Mouse (Mus musculus) retina, postnatal 1 day (tissue): Measurements from ENCODE around the gene Emilin2.
"Not testable (repeated sequence)": the region's sequence is repeated elsewhere in the genome, so short reads cannot be mapped to it uniquely, and the experiment has no call there.

ENCODE experiments used
- DNase-seq: peaks from one replicate; pipeline ENCODE4 v3.0.0-alpha.2; 2012

Gene Emilin2

DNA sequence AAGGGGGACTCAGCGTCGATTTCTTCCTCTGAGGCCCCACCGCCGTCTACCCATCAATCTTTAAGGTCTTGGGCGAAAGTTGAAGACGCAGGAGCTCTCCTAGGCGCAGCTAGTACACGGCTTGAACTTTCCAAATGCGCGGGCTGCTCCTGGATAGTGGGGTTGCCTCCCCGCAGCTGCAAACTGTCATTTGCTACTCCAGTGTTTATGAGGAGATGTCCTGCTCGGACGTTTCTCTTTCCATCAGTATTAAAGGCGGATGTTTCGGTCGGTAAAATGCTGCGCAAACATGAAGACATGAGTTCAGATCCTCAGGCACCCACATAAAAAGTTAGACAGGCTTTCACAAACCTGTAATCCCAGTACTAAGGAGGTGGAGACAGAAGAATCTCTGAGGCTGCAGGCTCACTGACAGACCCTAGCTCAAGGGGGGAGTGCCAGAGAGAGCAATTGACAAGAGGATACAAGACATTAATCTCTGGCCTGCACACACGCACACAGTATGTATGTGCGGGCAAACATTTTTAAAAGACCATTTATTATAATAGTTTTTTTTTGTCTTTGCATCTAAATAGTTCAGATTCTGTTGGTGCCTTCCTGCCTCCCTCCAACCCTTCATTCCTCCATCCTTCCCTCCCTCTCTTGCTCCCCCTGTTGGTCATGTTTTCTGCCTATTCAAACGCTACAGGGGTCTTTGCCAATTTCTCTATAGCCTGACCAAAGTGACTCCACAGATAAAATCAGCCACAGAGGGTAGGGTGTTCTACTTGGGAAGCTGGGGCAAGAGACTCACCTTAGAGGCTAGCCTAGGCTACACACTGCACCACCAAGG lies at the start of gene Emilin2:
TSS of gene Emilin2 (minus strand) at position 639 of the 832 bp plus-strand sequence.
- peak; percentile 73 for DNase-seq

DNA sequence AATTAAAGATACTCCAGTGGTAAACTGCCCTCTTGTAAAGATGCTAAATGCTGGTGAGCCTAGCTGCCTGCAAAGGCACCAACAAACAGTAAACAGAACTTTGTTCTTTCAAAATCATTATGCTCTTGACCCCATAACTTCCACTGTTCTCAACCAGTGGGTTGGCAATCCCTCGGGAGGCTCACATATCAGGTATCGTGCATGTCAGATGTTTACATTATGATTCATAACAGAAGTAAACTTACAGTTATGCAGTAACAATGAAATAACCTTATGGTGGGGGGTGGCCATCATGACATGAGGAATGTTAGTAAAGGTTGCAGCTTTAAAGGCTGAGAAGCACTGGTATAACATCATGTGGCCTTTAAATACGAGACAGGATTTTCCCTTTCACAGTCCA lies 43.7 kb upstream of the Emilin2 start:
- no peak for DNase-seq

DNA sequence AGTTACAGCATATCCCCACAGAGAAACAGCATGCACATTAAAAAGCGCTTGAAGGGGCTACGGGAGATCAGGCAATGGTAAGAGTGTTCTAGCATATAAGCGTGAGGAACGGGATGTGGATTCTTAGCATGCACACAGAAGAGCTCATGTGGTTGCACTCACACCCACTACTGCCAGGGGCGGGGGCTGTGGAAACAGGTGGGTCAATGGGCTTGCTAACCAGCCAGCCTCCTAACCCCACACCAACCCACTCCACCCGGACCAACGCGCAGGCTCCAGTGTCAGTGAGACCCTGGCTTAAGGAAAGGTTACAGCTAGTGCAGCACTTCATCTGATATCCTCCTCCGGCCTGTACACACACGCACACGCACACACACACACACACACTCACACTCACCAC lies 42.4 kb upstream of the Emilin2 start:
- no peak for DNase-seq

DNA sequence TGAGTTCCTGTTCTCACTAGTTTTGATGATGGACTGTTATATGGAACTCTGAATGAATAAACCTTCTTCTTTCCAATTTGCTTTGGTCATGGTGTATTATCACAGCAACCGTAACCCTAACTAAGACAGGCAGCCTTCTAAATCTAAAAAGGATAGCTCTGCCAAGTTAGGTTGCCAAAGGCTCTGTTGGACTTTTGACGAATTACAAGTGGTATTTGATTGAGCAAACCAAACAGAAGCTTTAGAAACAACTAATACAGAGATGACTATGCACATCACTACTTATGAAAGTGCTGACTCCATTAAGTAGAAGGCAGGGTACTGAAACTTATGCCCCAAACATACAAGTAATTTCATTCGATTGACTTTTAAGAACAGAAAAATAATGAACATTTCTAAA lies 36.4 kb upstream of the Emilin2 start:
- DNase-seq = no peak

DNA sequence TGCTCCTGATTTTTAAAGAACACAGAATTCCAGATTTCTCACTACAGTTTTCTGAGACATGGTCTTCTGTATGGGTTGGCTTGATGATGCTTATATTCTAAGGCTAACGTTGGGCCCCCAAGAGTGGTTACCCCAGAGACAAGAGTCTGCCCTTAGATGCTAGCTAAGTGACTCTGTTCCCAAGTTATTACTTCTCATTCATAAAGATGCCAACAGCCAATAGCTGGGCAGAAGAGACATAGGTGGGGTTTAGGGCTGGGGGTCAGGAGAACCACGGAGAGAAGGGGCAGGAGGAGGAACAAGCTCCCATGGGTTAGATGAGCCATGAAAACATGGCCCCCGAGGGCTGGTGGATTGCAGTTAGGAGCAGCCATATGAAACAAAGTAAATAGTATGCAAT lies 30.2 kb upstream of the Emilin2 start:
- DNase-seq = no peak

DNA sequence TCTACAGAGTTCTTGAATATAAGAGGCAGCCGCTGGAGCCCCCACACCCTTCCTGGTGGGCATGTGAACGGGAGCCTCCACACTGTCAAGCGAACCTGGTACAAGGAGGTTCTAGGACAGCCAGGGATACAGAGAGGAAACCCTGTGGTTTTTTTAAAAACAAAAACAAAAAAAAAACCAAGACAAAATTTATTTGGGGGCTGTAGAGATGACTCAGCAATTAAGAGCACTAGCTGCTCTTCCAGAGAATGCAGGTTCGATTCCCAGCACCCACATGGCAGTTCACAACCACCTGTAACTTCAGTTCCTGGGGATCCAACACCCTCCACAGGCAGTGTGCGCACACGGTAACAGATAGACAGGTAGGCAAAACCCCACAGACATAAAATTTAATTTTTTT lies 26.8 kb upstream of the Emilin2 start:
- no peak for DNase-seq

DNA sequence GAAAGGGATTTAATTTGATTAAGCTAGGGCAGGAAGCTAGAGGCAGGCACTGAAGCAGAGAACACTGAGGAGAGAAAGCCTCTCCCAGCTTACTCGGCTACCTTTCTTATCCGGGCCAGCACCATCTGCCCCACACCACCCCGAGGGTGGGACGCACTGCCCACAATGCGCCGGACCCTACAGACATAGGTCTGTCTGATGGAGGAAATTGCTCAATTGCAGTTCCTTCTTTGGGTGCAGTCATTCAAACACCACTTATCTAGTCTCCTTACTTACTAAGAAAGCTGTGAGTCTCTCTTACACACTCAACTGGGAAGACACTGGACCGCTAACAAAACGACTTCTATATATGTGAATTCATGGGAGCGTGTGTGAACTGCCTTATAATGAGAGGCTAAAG lies 25.8 kb upstream of the Emilin2 start:
- DNase-seq = no peak

DNA sequence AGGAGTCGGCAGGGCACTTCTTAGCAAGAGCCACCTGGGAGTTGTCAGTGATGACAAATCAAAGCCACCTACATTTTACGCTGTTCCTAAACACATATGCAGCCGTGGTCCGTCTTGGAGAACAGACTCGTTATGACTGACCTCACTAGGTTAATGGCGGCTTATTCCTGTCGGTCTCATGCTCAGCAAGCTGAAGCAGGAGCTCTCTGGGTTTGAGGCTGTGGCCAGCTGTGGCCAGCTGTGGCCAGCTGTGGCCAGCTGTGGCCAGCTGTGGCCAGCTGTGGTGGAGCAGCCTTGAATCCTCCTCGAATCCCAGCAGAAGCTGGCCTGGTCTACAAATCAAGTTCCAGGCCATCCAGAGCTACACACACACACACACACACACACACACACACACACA lies 24.6 kb upstream of the Emilin2 start:
- no peak for DNase-seq

DNA sequence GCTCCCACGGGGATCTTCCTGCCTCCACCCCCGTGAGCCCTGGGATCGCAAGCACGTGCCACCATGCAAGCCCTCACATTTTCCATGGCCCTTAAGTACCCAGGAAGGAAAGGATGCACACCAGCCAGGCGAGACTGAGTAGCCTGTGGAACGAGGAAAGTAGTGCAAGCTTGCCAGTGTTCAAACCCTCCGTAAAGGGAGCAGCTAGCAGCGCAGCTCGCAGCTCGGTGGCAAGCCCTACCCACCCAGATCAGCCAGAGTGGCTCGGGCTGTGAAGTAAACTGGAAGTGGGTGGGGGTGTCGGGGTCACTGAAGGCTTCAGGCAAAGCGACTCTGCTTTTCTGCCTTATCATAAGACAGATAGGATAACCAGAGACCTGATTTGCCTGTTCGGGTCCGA lies 20.5 kb upstream of the Emilin2 start:
- no peak for DNase-seq

DNA sequence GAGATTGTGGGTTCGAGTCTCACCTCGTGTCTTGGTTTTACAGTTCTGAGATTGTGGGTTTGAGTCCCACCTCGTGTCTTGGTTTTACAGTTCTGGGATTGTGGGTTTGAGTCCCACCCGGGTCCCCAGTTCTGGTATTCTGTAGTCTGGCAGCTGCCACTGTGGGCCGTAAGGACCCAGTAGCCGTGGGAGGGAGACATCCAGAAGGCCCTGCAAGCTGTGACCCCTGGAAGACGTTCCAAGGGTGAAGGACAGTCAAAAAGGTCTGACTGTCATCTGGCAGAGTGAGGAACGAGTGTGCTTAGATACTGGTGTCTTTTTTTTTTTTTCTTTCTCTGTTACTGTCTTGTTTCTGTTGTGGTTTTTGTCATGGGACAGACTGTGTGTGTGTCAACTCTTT lies 9.0 kb upstream of the Emilin2 start:
- DNase-seq = not testable (repeated sequence)

DNA sequence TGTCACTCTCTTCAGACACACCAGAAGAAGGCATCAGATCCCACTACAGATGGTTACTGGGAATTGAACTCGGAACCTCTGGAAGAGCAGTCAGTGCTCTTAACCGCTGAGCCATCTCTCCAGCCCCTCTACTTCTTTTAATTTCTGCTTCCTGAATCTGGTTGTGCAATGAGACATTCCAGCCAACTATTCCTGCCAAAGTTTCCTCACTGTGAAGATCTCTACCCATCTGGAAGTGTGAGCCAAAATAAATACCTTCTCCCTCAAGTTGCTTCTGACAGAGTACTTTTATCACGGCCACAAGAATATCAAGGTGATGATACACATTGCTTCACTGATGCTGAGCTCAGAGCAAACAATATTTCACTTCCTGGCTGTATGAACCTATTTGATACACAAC lies 7.6 kb upstream of the Emilin2 start:
- no peak for DNase-seq

DNA sequence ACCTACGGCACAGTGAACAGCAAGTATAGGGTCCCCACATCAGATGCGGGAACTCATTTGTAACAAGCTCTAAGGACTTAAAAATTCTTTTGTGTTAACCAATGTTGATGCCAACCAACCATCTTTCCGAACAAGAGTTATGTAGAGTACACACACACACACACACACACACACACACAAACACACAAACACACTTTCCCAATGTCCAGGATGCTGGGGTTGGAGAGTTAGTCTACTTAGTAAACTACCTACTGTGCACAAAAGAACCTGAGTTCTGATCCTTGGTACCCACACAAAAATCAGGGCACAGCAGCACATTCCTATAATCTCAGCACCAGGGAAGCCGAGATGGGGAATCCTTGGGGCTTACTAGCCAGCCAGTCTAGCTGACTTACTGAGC lies 5.8 kb upstream of the Emilin2 start:
- DNase-seq = no peak

DNA sequence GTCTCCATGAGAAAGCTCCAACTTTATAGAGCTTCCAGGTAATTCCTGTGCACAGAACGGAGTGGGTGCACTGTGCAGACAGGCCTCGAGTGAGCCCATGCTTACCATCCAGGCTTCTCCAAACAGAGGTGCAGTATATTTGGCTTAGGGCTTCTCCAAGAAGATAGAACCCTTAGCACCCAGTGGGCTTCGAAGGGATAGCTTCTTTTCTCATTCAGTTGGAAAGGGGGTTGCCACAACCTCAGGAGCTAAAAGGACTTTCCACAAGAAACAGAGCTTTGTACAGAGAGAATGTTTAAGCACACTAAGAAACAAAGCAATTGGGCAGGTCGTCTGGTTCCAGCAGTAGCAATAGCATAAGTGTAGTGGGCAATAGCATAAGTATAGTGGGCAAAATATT lies 2.5 kb upstream of the Emilin2 start:
- DNase-seq = no peak

DNA sequence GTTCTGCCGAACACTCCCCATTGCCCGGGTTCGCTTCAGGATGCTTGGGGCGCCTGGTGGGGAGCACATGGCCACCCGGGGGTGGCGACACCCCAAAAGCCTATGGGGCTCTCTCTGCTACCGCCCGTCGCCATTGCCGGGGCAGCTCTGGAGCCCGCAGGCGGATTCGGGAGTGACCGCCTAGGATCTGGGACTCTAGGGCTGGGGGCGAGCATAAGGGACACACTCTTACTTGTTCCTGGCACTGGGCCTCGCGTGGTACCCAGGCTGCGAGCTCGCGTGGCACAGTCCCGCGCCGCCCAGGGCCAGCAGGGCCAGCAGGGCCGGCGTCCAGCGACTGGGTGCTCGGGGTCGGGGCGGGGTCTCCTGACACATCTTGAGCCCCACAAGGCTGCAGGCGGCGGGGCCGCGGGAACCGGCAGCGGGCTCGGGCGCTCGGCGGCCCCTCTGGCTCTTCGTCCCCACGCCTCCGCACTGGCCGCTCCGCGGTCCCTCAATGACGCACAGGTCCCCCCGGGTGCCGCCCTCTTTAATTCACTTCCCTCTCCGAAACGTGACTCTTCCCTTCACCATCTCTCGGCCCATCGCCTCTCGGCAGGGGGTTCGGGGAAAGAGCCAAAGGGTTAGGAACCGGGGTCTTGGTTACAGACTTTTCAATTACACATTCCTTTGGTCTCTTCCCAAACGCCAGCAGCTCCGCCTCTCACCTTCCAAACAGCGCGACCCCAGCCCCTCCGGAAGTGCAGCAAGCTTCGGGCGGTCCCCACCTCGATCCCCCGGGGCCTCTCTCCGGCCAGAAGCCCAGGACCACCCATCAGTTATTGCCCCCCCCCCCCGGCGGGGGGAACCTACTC lies 1.1 kb downstream of the Emilin2 start:
- DNase-seq = peak; percentile 60

DNA sequence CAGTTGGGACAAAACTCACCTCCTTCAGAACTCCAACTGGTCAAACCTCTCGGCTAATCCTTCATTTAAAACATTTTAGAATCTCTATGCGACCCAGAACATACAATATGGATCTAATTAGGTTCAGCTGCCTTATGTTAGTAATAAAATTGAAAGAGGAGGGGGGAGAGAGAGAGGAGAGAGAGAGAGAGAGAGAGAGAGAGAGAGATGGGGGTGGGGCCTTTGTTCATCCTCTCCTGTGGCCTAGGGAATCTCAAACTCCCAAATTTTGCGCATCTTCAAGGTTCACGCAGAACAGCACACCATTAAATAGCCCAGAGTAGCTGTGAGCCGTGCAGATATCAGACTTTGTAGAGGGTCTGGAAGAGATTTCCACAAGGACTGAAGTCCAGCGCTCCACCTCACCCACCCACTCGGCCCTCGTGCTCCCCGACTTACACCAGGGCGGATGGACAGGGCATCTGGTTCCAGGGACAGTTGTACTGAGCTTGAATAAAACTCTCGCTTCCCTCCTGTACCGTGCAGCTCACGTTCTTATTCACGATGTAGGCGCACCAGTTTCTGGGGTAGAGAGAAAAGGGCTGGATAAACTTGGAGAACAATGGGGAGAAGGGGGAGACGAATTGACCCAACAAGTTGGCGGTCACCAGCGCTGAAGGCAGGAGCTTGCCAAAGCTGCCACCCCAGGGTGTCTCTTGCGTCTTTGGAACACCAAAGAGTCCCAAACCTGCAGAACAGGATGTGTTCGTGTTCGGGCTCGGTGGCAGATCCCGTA lies 1.9 kb downstream of the Emilin2 start:
- DNase-seq = peak; percentile 41

DNA sequence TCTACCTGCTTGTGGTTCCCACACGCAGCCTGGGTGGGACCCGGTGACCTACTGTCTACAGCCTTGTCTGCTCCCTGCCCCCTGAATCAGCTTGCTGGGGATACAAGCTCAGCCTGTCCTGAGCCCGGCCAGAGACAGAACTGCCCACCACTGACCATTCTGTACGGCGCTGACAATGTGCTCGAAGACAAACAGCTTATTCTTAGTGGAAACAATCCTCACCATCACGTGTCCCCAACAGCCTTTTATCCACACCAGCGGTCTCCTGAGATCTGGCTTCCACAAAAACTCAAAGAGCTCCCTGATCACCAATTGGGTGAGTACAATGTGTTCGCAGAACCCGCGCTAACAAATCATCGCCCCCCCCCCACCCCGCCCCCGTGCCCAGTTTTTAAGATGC lies 2.6 kb downstream of the Emilin2 start:
- peak; percentile 70 for DNase-seq

DNA sequence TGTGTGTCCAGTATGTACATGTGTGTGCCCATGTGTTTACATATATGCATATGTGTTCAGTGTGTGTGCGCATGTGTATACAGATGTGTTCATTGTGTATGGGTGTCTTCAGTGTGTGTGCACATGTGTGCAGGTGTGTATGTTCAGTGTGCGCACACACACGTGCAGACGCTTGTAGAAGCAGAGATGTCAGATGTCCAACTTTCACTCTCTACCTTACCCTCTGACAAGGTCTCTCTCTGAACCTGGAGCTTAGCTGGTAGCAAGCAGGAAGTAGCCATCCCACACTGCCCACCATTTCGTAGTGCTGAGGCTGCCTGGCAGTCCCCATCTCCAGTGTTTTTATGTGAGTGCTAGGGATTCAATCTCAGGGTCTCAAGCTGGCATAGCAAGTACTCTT lies 3.5 kb downstream of the Emilin2 start:
- DNase-seq = no peak

DNA sequence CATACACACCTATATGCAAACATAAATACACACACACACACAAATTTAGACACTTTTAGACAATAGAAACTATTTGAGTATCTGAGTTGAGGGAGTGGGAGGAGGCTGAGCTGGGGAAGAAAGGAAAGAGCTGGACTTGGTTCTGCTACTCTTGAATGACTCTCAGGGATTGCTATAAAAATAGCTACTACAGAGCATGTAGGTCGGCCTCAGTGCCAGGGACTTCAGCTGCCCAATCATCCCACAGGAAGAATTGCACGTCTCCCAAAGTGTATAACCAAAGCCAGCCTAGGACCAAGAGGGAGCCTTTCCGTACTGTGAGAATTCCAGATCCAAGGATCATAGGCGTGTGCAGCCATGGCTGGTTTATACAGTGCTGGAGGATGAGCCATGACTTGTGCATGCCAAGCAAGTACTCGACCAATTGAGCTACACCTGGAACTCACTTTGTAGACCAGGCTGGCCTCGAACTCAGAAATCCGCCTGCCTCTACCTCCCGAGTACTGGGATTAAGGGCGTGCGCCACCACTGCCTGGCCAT lies 4.5 kb downstream of the Emilin2 start:
- DNase-seq = no peak

DNA sequence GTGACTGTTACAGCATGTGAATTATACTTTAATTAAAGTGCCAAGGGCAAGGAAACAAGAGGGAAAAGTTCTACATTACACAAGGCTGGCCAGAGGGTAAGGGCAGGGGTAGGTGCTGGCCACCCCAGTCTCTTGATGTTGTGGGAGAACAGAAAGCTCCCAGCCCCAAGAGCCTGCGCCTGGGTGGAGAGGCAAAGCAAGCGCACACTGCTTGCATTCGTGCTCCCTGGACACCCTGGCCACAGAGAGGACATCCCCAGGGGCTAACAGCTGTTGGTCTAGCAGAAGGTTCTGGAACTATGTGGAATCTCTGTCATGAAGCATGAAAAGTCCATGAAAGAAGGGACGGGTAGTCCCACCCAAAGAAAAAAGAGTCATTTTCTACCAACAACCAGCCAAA lies 5.1 kb downstream of the Emilin2 start:
- DNase-seq = no peak

DNA sequence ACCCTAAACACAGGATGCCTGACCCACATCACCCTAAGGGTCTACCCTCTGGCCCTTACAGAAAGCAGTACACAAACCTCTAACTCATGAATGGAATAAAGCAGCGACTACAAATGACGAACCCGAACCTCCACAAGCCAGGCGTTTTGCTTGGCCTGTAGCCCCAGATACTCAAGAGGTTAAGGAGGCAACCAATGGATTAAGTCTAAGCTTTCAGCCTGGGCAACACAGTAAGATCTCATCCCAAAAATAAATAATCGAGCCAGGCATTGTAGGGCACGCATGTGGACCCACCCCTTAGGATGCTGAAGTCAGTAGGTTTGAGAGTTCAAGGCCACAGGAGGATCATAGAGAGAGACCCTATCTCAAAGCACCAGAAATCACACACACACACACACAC lies 5.7 kb downstream of the Emilin2 start:
- DNase-seq = no peak

DNA sequence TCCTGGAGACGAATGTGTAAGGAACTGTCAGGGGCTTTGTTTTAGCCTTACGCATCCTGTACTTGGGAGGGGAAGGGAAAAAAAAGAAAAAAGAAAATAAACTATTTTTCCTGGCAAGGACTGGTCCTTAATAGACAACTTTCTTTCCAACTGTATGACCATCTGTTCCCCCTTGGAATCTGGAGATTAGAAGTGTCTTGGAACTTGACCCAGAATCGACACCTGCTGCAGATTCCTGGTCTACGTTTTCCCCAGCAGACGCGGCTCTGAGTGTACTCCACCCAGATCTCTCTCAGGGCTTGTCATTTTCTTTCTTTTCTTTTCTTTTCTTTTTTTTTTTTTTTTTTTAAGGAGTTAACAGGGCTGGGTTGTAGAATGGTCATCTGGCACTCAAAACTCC lies 8.3 kb downstream of the Emilin2 start:
- peak; percentile 21 for DNase-seq

DNA sequence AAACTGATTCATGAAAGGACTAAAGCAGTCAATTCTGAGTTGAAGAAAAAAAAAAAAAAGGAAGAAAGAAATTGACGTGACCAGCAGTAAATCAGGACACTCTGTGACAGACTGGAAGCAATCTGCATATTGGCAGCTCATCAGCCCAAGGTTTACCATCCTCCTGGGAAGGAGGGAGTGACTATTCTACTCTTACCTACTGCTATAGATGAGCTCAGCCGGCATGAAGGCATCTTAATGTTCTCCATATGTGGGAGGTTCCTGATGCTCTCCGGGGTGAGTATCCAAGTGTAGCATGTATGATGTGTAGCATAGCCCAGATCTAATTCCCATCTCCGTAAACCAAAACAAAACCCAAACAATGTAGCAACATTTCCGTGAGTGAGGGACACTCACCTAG lies 10.4 kb downstream of the Emilin2 start:
- no peak for DNase-seq

DNA sequence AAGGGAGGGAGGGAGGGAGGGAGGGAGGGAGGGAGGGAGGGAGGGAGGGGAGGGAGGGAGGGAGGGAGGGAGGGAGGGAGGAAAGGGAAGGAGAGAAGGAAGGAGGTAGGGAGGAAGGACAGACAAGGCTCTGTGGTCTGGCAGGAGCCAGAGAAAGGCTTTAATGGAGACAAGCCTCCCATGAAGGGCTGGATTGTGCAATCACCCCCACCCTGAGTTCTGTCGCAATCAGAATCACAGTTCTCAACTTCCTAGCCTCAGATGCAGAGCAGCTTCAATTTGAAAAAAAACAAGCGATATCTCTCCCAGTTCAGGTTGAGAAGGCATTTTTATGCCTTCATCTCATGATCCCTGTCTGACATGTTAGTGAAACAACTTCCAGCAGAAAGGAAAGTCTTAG lies 11.4 kb downstream of the Emilin2 start:
- DNase-seq = no peak
